Mouse (Mus musculus): ENCODE results near the gene Kctd19.

Gene Kctd19

GRCm38 (mm10) chr8:105413391-105413790 lies at the start of gene Kctd19, which contains the start of gene Lrrc36:
Gene Kctd19 (minus strand): TSS chr8:105413502.
Gene Lrrc36 (plus strand): TSS chr8:105413571.
- no peak for ATAC-seq (ENCODE audit: low TSS enrichment)

GRCm38 (mm10) chr8:105461085-105461803 lies 47.9 kb upstream of the Kctd19 start:
- ATAC-seq (ENCODE audit: low TSS enrichment): no peak

- ATAC-seq (ENCODE audit: low TSS enrichment): no peak
These were observed 41.9 kb upstream of the Kctd19 start for GRCm38 (mm10) chr8:105455218-105455617.

GRCm38 (mm10) chr8:105454088-105454487 lies 40.8 kb upstream of the Kctd19 start:
- no peak for ATAC-seq (ENCODE audit: low TSS enrichment)

- no peak; the same call in 1 of the 2 replicates for ATAC-seq (ENCODE audit: low TSS enrichment)
These were observed 40.0 kb upstream of the Kctd19 start for GRCm38 (mm10) chr8:105453296-105453695.

GRCm38 (mm10) chr8:105451903-105452603 lies 38.8 kb upstream of the Kctd19 start:
- no peak for ATAC-seq (ENCODE audit: low TSS enrichment)

- no peak for ATAC-seq (ENCODE audit: low TSS enrichment)
These were observed 37.7 kb upstream of the Kctd19 start for GRCm38 (mm10) chr8:105450977-105451376.

GRCm38 (mm10) chr8:105448596-105448995 lies 35.3 kb upstream of the Kctd19 start:
- no peak for ATAC-seq (ENCODE audit: low TSS enrichment)

GRCm38 (mm10) chr8:105448188-105448587 lies 34.9 kb upstream of the Kctd19 start:
- no peak for ATAC-seq (ENCODE audit: low TSS enrichment)

GRCm38 (mm10) chr8:105446127-105446552 lies 32.8 kb upstream of the Kctd19 start:
- ATAC-seq (ENCODE audit: low TSS enrichment): peak; percentile 55

- ATAC-seq (ENCODE audit: low TSS enrichment): peak; percentile 91
These were observed 32.2 kb upstream of the Kctd19 start for GRCm38 (mm10) chr8:105445296-105446126.

- no peak for ATAC-seq (ENCODE audit: low TSS enrichment)
These were observed 29.4 kb upstream of the Kctd19 start for GRCm38 (mm10) chr8:105442661-105443060.

- ATAC-seq (ENCODE audit: low TSS enrichment): no peak
These were observed 28.1 kb upstream of the Kctd19 start for GRCm38 (mm10) chr8:105441433-105441832.

GRCm38 (mm10) chr8:105438865-105439264 lies 25.6 kb upstream of the Kctd19 start:
- ATAC-seq (ENCODE audit: low TSS enrichment): no peak

- no peak for ATAC-seq (ENCODE audit: low TSS enrichment)
These were observed 23.9 kb upstream of the Kctd19 start for GRCm38 (mm10) chr8:105437078-105437748.

- ATAC-seq (ENCODE audit: low TSS enrichment): no peak
These were observed 22.9 kb upstream of the Kctd19 start for GRCm38 (mm10) chr8:105436218-105436617.

- ATAC-seq (ENCODE audit: low TSS enrichment): no peak
These were observed 20.8 kb upstream of the Kctd19 start for GRCm38 (mm10) chr8:105434136-105434535.

- ATAC-seq (ENCODE audit: low TSS enrichment): no peak
These were observed 20.2 kb upstream of the Kctd19 start for GRCm38 (mm10) chr8:105433511-105433910.

GRCm38 (mm10) chr8:105433021-105433420 lies 19.7 kb upstream of the Kctd19 start:
- no peak for ATAC-seq (ENCODE audit: low TSS enrichment)

GRCm38 (mm10) chr8:105431743-105432515 lies 18.6 kb upstream of the Kctd19 start:
- ATAC-seq (ENCODE audit: low TSS enrichment): no peak

- ATAC-seq (ENCODE audit: low TSS enrichment): no peak
These were observed 13.6 kb upstream of the Kctd19 start for GRCm38 (mm10) chr8:105426878-105427277.

Measured in frontal cortex, adult (tissue).